Mouse (Mus musculus) cortical plate, adult 2 months (tissue): ENCODE measurements around the gene Slc48a1.

Source experiments
- CTCF ChIP-seq: fragments of 200-500 bp; IDR thresholded peaks from 2 replicates; pipeline ENCODE4 v1.5.1; 2011; ENCODE audit warnings: mild to moderate bottlenecking, control low read depth, low read length; ENCODE audit not compliant: insufficient read depth; ENCODE audit errors: extremely low read depth
- POLR2A ChIP-seq: fragments of 200-500 bp; IDR thresholded peaks from 2 replicates; pipeline ENCODE4 v1.6.1; 2011; ENCODE audit warnings: mild to moderate bottlenecking, low read length, control low read depth; ENCODE audit not compliant: insufficient read depth; ENCODE audit errors: extremely low read depth

DNA sequence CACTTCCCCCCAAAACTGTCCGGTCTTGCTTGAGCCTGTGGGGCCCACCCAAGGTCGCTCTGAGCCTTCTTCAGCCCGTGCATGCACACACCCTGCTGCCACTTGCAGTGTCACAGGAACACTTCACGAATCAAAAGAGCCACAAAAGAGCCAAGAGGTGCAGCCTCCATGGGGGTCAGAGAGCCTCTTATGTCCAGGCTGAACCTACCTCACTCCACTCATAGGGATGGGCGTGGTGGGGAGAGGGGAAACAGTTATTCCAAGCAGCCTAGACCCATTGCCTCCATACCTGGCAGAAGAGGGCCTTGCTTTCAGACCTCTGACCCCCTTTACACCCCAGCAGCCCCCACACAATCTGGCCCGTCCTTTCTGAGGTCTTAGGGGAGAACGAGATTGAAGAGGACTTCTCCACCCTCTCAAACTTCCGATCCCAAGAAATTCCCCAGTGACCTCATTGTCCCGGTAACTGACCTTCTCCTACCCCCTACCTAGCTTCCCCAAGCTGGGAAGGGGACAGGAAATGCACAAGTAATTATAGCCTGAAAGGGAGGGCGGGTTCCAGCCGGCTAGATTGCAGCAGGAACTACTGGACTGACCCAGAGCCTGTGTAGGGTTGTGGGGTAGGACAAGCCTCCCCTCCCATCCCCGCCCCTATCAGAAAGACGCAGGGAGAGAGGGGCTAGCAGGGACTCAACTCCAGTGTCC is 13.1 kb upstream of the Slc48a1 start:
- TF ChIP-seq POLR2A (no peak), CTCF (no peak)
